Mouse (Mus musculus) CH12.LX (cell line): Measurements from ENCODE around the gene 4930556J24Rik. TPM values are rescaled to one million over a fixed set of nuclear protein-coding genes. Genes with fewer than 3 reads are reported as not detected.
"Not testable (repeated sequence)": the region's sequence is repeated elsewhere in the genome, so short reads cannot be mapped to it uniquely, and the experiment has no call there.

Experiments used
- DNase-seq: peaks from one replicate; pipeline ENCODE4 v3.0.0-alpha.2; 2013; ENCODE audit errors: extremely low read depth
- H3K27ac ChIP-seq: 2 replicates; pipeline ENCODE4 v1.5.1; 2012; ENCODE audit warnings: low read depth, mild to moderate bottlenecking, control low read depth, moderate library complexity; ENCODE audit not compliant: insufficient read depth
- H3K27me3 ChIP-seq: replicated peaks from 2 replicates; pipeline ENCODE3; 2012; ENCODE audit warnings: inconsistent platforms
- H3K36me3 ChIP-seq, 2 experiments: replicated peaks in 1 of 2; 2 replicates each; pipeline versions ENCODE3 to v1.6.1; 2012; ENCODE audit warnings: inconsistent platforms in 1 of 2, low read length in 1 of 2, mild to moderate bottlenecking in 1 of 2, mixed read lengths in 1 of 2, moderate library complexity in 1 of 2; ENCODE audit not compliant: control insufficient read depth in 1 of 2, insufficient read depth in 1 of 2
- H3K4me1 ChIP-seq, 2 experiments: 2 replicates each; pipeline ENCODE4 v1.6.1; 2012; ENCODE audit warnings: inconsistent platforms in 1 of 2, moderate library complexity in 1 of 2; ENCODE audit not compliant: insufficient read depth in 2 of 2, control insufficient read depth in 1 of 2
- H3K4me2 ChIP-seq: 2 replicates; pipeline ENCODE4 v1.6.1; 2012; ENCODE audit warnings: low read depth, mild to moderate bottlenecking, control low read depth; ENCODE audit not compliant: poor library complexity, insufficient read depth, severe bottlenecking
- H3K4me3 ChIP-seq, 3 experiments: fragments of 150-350 bp in 1 of 3; sonication (generic) in 1 of 3; replicated peaks in 1 of 3; 2 replicates each; pipeline versions ENCODE3 to v1.5.1; 2011 to 2012; ENCODE audit warnings: low read depth in 2 of 3, low read length in 2 of 3, mild to moderate bottlenecking in 2 of 3, moderate library complexity in 2 of 3, control low read depth in 1 of 3, improper control_type of control experiment in 1 of 3, inconsistent platforms in 1 of 3, mixed read lengths in 1 of 3; ENCODE audit not compliant: poor library complexity in 1 of 3
- H3K79me2 ChIP-seq: replicated peaks from 2 replicates; pipeline ENCODE4 v1.6.1; 2012; ENCODE audit warnings: mild to moderate bottlenecking, moderate library complexity; ENCODE audit not compliant: control insufficient read depth, poor library complexity, insufficient read depth, severe bottlenecking; ENCODE audit errors: extremely low read depth
- H3K9ac ChIP-seq: 2 replicates; pipeline ENCODE4 v1.6.1; 2012; ENCODE audit warnings: low read depth, mild to moderate bottlenecking, control low read depth, moderate library complexity; ENCODE audit not compliant: insufficient read depth
- H3K9me3 ChIP-seq: replicated peaks from 2 replicates; pipeline ENCODE3; 2012; ENCODE audit warnings: low read length, inconsistent platforms, mixed read lengths
- BHLHE40 ChIP-seq: IDR thresholded peaks from 2 replicates; pipeline ENCODE4 v1.6.1; 2011; ENCODE audit warnings: mild to moderate bottlenecking, low read depth, low read length, improper control_type of control experiment
- CHD1 ChIP-seq: IDR thresholded peaks from 2 replicates; pipeline ENCODE4 v1.6.1; 2012; ENCODE audit warnings: low read depth, low read length, improper control_type of control experiment, inconsistent platforms
- CTCF ChIP-seq, 2 experiments: IDR thresholded peaks in 1 of 2; conservative IDR thresholded peaks in 1 of 2; 2 replicates each; pipeline ENCODE4 v1.5.1; 2011 to 2012; ENCODE audit warnings: low read depth in 2 of 2, low read length in 2 of 2, improper control_type of control experiment in 1 of 2, inconsistent platforms in 1 of 2, mild to moderate bottlenecking in 1 of 2, moderate library complexity in 1 of 2
- ELF1 ChIP-seq: IDR thresholded peaks from 2 replicates; pipeline ENCODE4 v1.6.1; 2014; ENCODE audit warnings: low read depth, mild to moderate bottlenecking, inconsistent platforms, low read length, improper control_type of control experiment
- EP300 ChIP-seq: IDR thresholded peaks from 2 replicates; pipeline ENCODE4 v1.6.1; 2011; ENCODE audit warnings: low read length, improper control_type of control experiment
- ETS1 ChIP-seq: conservative IDR thresholded peaks from 2 replicates; pipeline ENCODE4 v1.6.1; 2012; ENCODE audit warnings: low read depth, mild to moderate bottlenecking, inconsistent platforms, low read length, improper control_type of control experiment, moderate library complexity
- GABPA ChIP-seq: IDR thresholded peaks from 2 replicates; pipeline ENCODE4 v1.6.1; 2012; ENCODE audit warnings: low read depth, low read length, improper control_type of control experiment, inconsistent platforms; ENCODE audit not compliant: insufficient replicate concordance
- IRF4 ChIP-seq: IDR thresholded peaks from 2 replicates; pipeline ENCODE4 v1.6.1; 2014; ENCODE audit warnings: low read depth, mild to moderate bottlenecking, inconsistent platforms, low read length, improper control_type of control experiment
- KAT2A ChIP-seq: IDR thresholded peaks from 2 replicates; pipeline ENCODE4 v1.6.1; 2012; ENCODE audit warnings: low read length, improper control_type of control experiment, inconsistent platforms; ENCODE audit not compliant: insufficient replicate concordance
- MAFK ChIP-seq: IDR thresholded peaks from 2 replicates; pipeline ENCODE4 v1.6.1; 2011; ENCODE audit warnings: low read length, improper control_type of control experiment; ENCODE audit not compliant: insufficient replicate concordance
- MAX ChIP-seq: IDR thresholded peaks from 2 replicates; pipeline ENCODE4 v1.6.1; 2011; ENCODE audit warnings: low read length, improper control_type of control experiment
- MAZ ChIP-seq: IDR thresholded peaks from 2 replicates; pipeline ENCODE4 v1.6.1; 2012; ENCODE audit warnings: low read depth, mild to moderate bottlenecking, inconsistent platforms, low read length, improper control_type of control experiment, moderate library complexity
- MXI1 ChIP-seq: IDR thresholded peaks from 2 replicates; pipeline ENCODE4 v1.6.1; 2011; ENCODE audit warnings: mild to moderate bottlenecking, low read depth, low read length, improper control_type of control experiment
- NELFE ChIP-seq: IDR thresholded peaks from 2 replicates; pipeline ENCODE4 v1.6.1; 2011; ENCODE audit warnings: low read depth, low read length, improper control_type of control experiment
- PAX5 ChIP-seq: IDR thresholded peaks from 2 replicates; pipeline ENCODE4 v1.6.1; 2012; ENCODE audit warnings: low read length, inconsistent platforms, mixed read lengths
- POLR2A ChIP-seq: IDR thresholded peaks from 2 replicates; pipeline ENCODE4 v1.6.1; 2011; ENCODE audit warnings: low read depth, mild to moderate bottlenecking, improper control_type of control experiment, low read length
- TCF12 ChIP-seq: IDR thresholded peaks from 2 replicates; pipeline ENCODE4 v1.6.1; 2014; ENCODE audit warnings: low read depth, mild to moderate bottlenecking, inconsistent platforms, low read length, improper control_type of control experiment
- UBTF ChIP-seq: IDR thresholded peaks from 2 replicates; pipeline ENCODE4 v1.6.1; 2012; ENCODE audit warnings: low read depth, mild to moderate bottlenecking, inconsistent platforms, low read length, improper control_type of control experiment, moderate library complexity
- ZC3H11A ChIP-seq: IDR thresholded peaks from 2 replicates; pipeline ENCODE4 v1.6.1; 2012; ENCODE audit warnings: low read depth, mild to moderate bottlenecking, inconsistent platforms, low read length, improper control_type of control experiment
- dilution Hi-C: fragments of 300-500 bp; cut with MboI; formaldehyde crosslinking; loops from 2 replicates; pipeline ENCODE4 v1.14.3; 2020; ENCODE audit warnings: low sequenced_read_pairs; ENCODE audit not compliant: extremely low pct_unique_long_range_greater_than_20kb, extremely low pct_ligation_motif_present
- in situ Hi-C: fragments of 300-500 bp; cut with MboI; formaldehyde crosslinking; loops from 3 replicates; pipeline ENCODE4 v1.14.3; 2019; ENCODE audit warnings: low sequenced_read_pairs, low pct_ligation_motif_present, low pct_unique_long_range_greater_than_20kb, mixed read lengths
- polyA plus RNA-seq: library from polyadenylated mRNA; unstranded; fragments of >175 nt; gene quantifications from 2 replicates; pipeline ENCODE4 v1.2.1, GENCODE M21; 2012; ENCODE audit warnings: low read depth; ENCODE audit not compliant: insufficient read length
- total RNA-seq, 2 experiments: library from RNA; depleted of rRNA; stranded (reverse); fragments of 300-350 nt in 1 of 2; fragments of >200 nt in 1 of 2; gene quantifications; 2 replicates each; pipeline ENCODE4 v1.2.3; 2012 to 2014

4930556J24Rik gene
- total and polyA plus RNA-seq, 3 experiments = 0.21 to 0.70 TPM; not detected in 1

GRCm38 (mm10) chr11:3961761-3962160 lies 14.8 kb downstream of the 4930556J24Rik start:
- TF ChIP-seq MAZ (no peak), UBTF (no peak), ZC3H11A (no peak), ETS1 (no peak), BHLHE40 (no peak), KAT2A (no peak), TCF12 (no peak), POLR2A (no peak), MAFK (no peak), ELF1 (no peak), NELFE (no peak), GABPA (no peak), PAX5 (no peak), CHD1 (no peak), IRF4 (no peak)

GRCm38 (mm10) chr11:3960901-3961300 lies 15.7 kb downstream of the 4930556J24Rik start:
- Histone ChIP-seq H3K4me3 (no peak overlapping the region), H3K9ac (no peak overlapping the region), H3K9me3 (no peaks in the 10 kb centered on the region), H3K27ac (no peak overlapping the region), H3K27me3 (peaks cover 33% of the 10 kb centered on the region)
- dilution Hi-C loops = no loop called here
- TF ChIP-seq EP300 = no peak
- TF ChIP-seq CTCF (conservative IDR thresholded peaks at IDR 0.05 in 1 of 2, IDR thresholded peaks at IDR 0.05 in 1 of 2; ENCODE audit: low read depth in 2 of 2, low read length in 2 of 2) = no peak
- no peak for TF ChIP-seq MAX
- no peak for TF ChIP-seq BHLHE40
- no peak for TF ChIP-seq MXI1
- TF ChIP-seq, all 38 proteins: peak for 0
- H3K79me2 ChIP-seq = peaks cover 20% of the 10 kb centered on the region
- no peak overlapping the region for H3K4me2 ChIP-seq
- in situ Hi-C loops = no loop called here
- H3K36me3 ChIP-seq = peaks cover 0 to 3% of the 10 kb centered on the region in 2 experiments
- no peak for DNase-seq
- peaks cover 4 to 9% of the 10 kb centered on the region in 2 experiments; a peak in 3 of 4 replicates for H3K4me1 ChIP-seq

More at GRCm38 (mm10) chr11:3961761-3962160, 14.8 kb downstream of the 4930556J24Rik start:
- no peak for DNase-seq
- dilution Hi-C loops (no loop called here), in situ Hi-C loops (no loop called here)
- H3K79me2 ChIP-seq = peaks cover 28% of the 10 kb centered on the region
- H3K4me1 ChIP-seq = peaks cover 11 to 18% of the 10 kb centered on the region in 2 experiments
- no peak overlapping the region for H3K9ac ChIP-seq
- H3K4me2 ChIP-seq = no peak overlapping the region
- no peak overlapping the region for H3K4me3 ChIP-seq
- no peaks in the 10 kb centered on the region for H3K9me3 ChIP-seq
- H3K27ac ChIP-seq = no peak overlapping the region
- H3K27me3 ChIP-seq = peaks cover 28% of the 10 kb centered on the region
- peaks cover 6 to 12% of the 10 kb centered on the region in 2 experiments for H3K36me3 ChIP-seq

DNA sequence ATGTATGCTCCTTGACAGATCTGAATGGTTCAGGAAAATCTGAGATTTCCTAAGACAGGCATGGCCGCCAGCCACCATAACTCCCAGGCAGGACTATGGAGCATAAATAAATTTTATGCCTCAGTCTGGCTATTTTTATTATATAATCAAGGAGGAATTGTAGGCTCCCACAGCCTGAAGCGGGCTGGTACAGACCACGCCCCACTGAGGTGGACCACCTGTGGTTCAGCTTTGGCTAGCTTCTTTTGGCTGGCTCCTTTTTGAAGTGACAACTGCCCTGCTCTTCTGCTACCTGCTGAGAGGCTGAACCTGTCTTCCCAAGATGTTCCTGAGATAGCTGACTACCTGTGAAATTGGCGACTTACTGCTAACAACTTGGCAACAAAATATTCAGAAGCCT lies 21.2 kb downstream of the 4930556J24Rik start:
- H3K4me1 ChIP-seq, H3K36me3 ChIP-seq, H3K4me3 ChIP-seq, H3K9me3 ChIP-seq, DNase-seq, in situ Hi-C loops, dilution Hi-C loops, H3K9ac ChIP-seq, H3K4me2 ChIP-seq, H3K27ac ChIP-seq, H3K79me2 ChIP-seq: not testable (repeated sequence)
- peaks cover 30% of the 10 kb centered on the region for H3K27me3 ChIP-seq

- H3K9ac ChIP-seq, DNase-seq, H3K4me2 ChIP-seq, H3K27ac ChIP-seq, H3K36me3 ChIP-seq, dilution Hi-C loops, H3K9me3 ChIP-seq, in situ Hi-C loops, H3K4me3 ChIP-seq, H3K79me2 ChIP-seq, H3K4me1 ChIP-seq: not testable (repeated sequence)
- H3K27me3 ChIP-seq = peaks cover 27% of the 10 kb centered on the region
These were observed 21.7 kb downstream of the 4930556J24Rik start for GRCm38 (mm10) chr11:3954876-3955275.
